Mouse (Mus musculus) cerebellum, postnatal 10 days (tissue): ENCODE results near the gene Dph7.
"Not testable (repeated sequence)": the region's sequence is repeated elsewhere in the genome, so short reads cannot be mapped to it uniquely, and the experiment has no call there.

Experiments
- DNase-seq, 2 experiments: peaks; one replicate each; pipeline ENCODE4 v3.0.0; 2021; ENCODE audit warnings: mixed read lengths in 2 of 2

Gene Dph7

DNA sequence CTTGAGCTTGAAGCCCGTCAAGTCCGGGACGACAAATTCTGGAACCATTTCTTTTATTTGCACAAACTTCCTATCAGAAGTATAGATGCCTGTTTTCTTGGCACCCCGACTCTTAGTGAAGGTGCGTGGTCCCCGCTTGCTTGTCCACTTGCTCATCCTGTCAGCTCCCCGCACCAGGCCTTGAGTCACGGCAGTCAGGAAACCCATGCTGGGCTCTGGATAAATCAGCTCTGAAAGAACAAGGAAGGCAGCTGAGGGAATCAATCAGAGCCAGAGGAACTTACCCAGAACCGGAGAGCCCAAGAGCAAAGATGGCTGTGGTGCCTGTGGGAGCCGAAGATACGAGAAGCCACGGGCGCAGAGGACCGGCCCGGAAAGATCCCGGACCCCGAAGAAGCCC is 12.3 kb downstream of the Dph7 start:
- DNase-seq = not testable (repeated sequence)

DNA sequence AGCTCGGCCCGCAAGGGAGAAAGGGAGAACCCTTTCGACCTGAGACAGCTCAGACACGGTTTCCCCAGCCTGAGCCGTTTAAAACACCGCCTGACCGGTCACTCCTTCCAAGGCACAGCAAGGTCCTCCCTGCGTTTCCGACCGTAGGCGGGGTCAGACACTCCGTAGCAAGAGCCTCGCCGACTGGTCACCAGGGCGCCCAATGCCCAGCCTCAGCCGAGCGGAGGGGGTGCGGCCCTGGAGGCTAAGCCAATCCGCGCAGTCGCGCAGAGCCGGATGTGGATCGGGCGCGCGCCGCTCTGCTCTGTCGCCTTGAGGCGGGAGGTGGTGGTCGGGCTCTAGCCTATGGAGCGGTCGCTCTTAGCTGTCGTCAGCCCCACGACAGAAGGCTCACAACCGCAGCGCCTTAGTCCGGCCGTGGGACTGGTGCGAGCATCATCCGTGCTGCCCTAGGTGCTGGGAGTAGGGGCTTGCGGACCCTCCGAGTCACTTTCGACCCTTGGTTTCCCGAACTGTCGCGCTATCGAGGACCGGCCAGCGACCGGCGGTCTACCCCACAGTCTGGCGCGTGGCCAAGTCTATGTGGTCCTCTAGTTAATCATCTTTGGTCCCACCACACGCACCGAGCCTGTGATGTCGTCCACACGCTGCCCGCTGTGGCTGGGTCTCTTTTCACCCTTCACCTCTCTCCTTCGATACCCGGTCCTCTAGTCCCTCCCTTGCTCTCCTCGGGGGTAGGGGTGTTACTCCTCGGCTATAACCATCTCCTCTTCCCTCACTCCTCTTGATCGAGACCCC is 12.9 kb downstream of the Dph7 start, which contains the start of gene Mrpl41:
Mrpl41 (minus strand) TSS at position 193 of the 798 bp plus-strand sequence.
- DNase-seq = peak; percentile 97 to 99

DNA sequence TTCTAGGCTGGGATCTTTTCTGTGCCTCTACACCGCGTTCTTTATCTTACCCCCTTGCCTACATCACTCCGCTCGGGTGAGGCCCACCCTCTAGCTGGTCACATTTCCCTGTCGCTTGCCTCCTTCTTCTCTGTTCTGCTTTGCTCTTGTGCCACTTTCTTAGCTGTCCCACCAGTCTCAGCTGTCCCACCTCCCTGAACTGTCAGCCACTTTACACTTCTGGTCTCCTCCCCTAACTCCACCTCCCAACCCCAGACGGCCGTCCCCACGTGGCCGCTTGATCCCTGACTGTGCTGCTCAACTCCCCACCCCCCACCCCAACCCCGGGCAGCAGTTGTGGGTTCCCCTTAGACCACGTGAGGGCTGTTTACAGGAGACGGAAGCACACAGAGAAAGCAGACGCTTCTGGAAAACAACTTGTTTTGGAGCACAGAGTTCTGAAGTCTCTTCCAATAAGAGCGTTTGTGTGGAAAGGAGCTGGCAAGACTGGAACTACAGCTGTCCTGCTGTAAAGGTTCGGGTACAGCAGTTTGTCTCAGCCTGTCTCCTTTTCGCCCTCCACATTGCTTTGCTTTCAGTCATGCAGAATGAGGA is 13.6 kb downstream of the Dph7 start, which contains the start of gene Pnpla7:
Pnpla7 (plus strand) TSS at position 330 of the 594 bp plus-strand sequence.
- peak; percentile 63 to 70 for DNase-seq

DNA sequence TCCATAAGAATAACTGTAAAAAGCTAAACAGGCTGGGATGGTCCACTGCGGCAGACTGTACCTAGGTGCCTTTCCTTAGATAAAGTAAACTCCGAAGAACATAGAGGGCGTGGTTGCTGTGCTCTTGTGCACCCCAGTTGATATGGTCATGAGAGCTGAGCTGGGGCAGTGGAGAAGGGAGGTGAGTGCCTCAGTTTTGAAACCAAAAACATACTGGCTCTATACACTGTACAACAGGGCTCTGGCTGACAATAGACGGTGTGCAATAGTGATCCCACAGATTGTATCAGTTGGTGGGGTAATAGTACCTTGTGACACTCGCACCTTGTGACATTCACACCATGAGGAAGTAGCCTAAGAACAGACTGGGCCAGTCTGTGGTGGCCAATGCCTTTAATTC is 14.8 kb downstream of the Dph7 start:
- DNase-seq = no peak

DNA sequence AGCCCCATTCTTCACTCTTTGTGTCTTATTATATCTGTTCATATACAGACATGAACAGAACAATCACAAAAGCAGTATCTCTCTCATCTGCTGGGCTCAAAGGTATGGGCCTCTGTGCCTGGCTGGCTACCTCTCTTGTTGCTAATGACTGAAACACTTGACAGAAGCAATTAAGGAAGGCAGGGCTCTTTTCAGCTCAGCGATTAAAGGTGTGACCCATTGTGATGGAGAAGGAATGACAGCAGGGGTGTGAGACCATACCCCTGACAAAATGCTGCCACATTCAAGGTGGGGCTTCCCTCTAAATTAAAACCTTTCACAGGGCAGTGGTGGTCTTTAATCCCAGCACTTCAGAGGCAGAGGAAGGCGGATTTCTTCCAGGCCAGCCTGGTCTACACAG is 25.6 kb downstream of the Dph7 start:
- no peak for DNase-seq

DNA sequence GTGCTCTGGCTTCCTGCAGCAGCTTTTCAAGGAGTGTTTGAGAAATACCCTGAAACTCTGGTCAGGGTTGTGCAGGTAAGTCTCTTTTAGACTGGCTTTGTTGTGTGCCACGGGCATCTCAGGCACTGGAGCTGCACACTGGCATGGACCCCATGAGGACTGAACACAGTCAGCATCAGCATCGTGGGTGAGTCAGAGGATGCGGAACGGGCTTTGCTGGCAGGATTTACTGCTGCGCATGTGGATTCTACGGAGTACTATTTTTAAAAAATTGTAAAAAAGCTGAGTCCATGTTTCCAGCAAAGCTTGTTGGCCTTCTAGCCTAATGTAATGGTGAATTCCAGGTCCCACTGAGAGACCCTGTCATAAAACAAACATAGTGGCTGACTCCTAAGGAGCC is 33.1 kb downstream of the Dph7 start:
- DNase-seq = no peak

DNA sequence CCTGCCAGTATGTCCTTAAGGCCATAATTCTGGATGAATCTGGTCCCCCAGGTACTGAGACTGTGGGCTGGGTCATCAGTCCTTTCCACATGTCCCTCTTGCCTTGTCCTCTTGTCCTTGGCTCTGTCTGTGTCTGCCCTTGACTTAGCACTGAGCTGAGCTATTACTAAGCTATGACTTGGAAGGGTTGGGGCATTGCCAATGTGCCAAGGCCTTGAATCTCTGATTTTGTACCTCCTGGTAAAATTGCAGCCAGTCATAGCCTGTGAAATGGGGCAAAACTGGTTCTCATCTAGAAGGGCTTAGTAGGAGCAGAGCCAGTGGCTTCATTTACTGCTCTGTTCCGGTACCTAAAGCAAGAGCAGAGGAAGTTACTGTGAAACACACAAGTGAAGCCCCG is 34.3 kb downstream of the Dph7 start:
- no peak for DNase-seq

DNA sequence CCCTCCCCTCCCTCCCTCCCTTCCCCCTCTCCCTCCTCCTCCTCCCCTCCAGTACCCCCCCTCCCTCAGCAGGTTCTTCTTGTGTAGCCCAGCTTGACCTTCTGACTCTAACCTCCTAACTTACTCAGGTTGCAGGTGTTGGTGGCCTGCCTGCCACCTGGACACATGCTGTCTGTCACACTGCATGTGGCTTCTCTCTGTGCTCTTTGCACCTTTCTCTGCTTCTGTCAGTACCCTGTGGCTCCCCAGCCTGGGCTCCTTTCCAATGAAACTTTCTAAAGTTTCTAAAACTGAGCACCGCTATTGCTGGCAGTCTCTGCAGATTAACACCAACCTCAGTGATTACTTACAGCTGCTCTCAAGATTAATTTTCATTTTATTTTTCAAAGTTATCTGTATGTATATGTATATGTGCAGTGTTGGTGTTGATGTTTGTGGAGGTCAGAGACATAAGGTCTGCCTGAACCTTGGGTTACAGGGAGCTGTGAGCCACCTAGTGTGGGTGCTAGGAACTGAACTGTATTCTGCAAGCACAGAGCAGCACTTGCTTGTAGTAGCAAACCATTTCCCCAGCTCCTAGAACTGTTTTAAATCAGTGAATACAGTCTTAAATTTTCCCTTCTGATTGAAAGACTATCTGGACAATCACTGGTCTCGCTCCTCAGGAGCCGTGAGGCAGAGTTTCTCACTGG is 38.5 kb downstream of the Dph7 start:
- peak; percentile 66 to 68 for DNase-seq

DNA sequence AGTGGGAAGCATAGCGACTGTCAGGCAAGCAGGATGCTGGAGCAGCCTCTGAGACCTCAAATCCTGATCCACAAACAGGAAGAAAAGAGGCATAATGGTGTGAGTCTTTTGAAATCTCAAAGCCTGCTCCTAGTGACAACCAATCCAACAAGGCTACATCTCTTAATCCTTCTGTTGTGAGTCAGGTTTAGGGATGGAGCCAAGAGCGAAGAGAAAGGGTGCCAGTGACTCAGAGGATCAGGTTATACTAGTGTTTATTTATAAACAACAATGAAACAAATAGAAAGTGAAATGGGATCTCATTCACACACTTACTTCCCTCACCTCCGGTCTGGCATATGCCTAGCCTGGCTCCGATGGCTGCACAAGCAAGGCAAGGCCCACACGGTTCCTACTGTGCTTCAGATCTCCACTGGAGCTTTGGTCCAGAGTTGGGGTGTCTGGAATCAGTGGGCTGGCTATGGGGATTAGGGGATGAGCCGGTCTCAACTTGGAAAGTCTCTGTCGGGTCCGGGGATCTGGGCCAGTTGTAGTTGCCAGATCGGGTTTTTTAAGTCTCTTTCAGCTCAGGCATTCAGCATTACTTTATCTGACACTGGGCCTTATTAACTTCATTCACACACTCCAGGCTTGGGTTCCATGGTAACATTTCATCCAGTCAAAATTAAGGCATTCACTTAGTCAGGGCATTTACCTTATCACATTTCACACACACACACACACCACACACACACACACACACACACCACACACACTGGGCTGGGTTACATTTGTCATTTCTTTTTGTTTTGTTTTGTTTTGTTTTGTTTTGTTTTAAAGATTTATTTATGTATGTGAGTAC is 42.0 kb downstream of the Dph7 start:
- peak; percentile 21 to 33 for DNase-seq

DNA sequence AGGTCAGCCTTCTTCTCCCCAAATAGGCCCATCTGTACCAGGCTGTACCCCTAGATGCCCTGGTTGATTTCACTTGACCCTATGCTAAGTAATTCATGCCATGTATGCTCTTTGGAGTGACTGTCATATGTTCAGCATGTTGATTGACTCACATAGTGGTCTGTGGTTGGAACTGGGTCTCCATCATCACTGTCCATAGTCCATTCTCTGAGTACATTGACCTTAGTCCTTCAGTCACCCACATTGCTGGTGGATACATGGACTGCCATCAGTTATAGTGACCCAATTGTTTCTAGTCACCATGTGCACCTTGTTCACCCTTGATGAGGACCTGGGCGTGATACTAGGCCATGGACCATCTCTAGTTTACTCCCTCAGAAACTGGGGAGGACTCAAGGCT is 44.6 kb downstream of the Dph7 start:
- no peak for DNase-seq

DNA sequence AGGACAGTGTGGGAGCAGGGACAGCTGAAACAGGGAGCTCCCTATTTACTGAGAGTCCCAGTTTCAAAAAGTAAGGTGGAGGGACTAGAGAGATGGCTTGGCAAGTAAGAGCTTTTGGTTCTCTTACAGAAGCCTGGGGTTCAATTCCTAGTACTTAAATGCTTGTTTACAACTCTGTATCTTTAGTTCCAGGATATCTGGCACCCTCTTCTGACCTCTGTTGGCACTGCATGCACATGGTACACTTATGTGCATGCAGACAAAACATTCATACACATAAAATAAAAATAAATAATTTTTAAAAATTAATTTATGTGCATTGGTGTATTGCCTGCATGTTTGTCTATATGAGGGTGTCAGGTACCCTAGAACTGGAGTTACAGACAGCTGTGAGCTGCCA is 46.0 kb downstream of the Dph7 start:
- no peak for DNase-seq
